Mouse (Mus musculus): ENCODE results near the gene Itpr3. TPM values are rescaled to one million over a fixed set of nuclear protein-coding genes. Genes with fewer than 3 reads are reported as not detected.

Gene Itpr3
- polyA plus RNA-seq, 1 experiment, result not detected

GRCm38 (mm10) chr17:27061727-27062126, 4.6 kb downstream of the Itpr3 start:
- Histone ChIP-seq H3K4me1 (ENCODE audit: control insufficient read depth, insufficient read depth, low read length) (peaks cover 18% of the 10 kb centered on the region), H3K4me3 (ENCODE audit: insufficient read depth, low read depth, low read length) (no peak overlapping the region), H3K27ac (ENCODE audit: insufficient read depth, low read depth, low read length) (no peak overlapping the region)
- no peak for TF ChIP-seq POLR2A (IDR thresholded peaks at IDR 0.05; ENCODE audit: insufficient read depth, low read depth, low read length)
- WGBS, result 93% methylated on average over 3 of the region's 3 CpGs

- TF ChIP-seq POLR2A (IDR thresholded peaks at IDR 0.05; ENCODE audit: insufficient read depth, low read depth, low read length) (no peak), CTCF (IDR thresholded peaks at IDR 0.05; ENCODE audit: insufficient read depth, low read depth, low read length) (no peak)
- H3K4me1 ChIP-seq (ENCODE audit: control insufficient read depth, insufficient read depth, low read length), result peaks cover 10% of the 10 kb centered on the region
- WGBS, result 93% methylated on average over 7 of the region's 7 CpGs
Observed at GRCm38 (mm10) chr17:27062684-27063083, 5.6 kb downstream of the Itpr3 start.

GRCm38 (mm10) chr17:27063717-27064116, 6.6 kb downstream of the Itpr3 start:
- Histone ChIP-seq H3K4me3 (ENCODE audit: insufficient read depth, low read depth, low read length) (no peak overlapping the region), H3K4me1 (ENCODE audit: control insufficient read depth, insufficient read depth, low read length) (peaks cover 9% of the 10 kb centered on the region; the same call in 1 of the 2 replicates), H3K27ac (ENCODE audit: insufficient read depth, low read depth, low read length) (no peak overlapping the region)
- TF ChIP-seq CTCF (IDR thresholded peaks at IDR 0.05; ENCODE audit: insufficient read depth, low read depth, low read length), result no peak
- no peak for TF ChIP-seq POLR2A (IDR thresholded peaks at IDR 0.05; ENCODE audit: insufficient read depth, low read depth, low read length)
- WGBS, result 61% methylated on average over 6 of the region's 6 CpGs

More at GRCm38 (mm10) chr17:27062684-27063083, 5.6 kb downstream of the Itpr3 start:
- no peak overlapping the region for H3K27ac ChIP-seq (ENCODE audit: insufficient read depth, low read depth, low read length)
- no peak overlapping the region for H3K4me3 ChIP-seq (ENCODE audit: insufficient read depth, low read depth, low read length)

GRCm38 (mm10) chr17:27064195-27064594, 7.1 kb downstream of the Itpr3 start:
- Histone ChIP-seq H3K4me3 (ENCODE audit: insufficient read depth, low read depth, low read length) (no peak overlapping the region), H3K27ac (ENCODE audit: insufficient read depth, low read depth, low read length) (no peak overlapping the region), H3K4me1 (ENCODE audit: control insufficient read depth, insufficient read depth, low read length) (peaks cover 7% of the 10 kb centered on the region; the same call in 1 of the 2 replicates)
- WGBS, result 86% methylated on average over 2 of the region's 2 CpGs
- TF ChIP-seq POLR2A (IDR thresholded peaks at IDR 0.05; ENCODE audit: insufficient read depth, low read depth, low read length) (no peak), CTCF (IDR thresholded peaks at IDR 0.05; ENCODE audit: insufficient read depth, low read depth, low read length) (no peak)

- 90% methylated on average over 7 of the region's 7 CpGs for WGBS
- TF ChIP-seq POLR2A (IDR thresholded peaks at IDR 0.05; ENCODE audit: insufficient read depth, low read depth, low read length), result no peak
- no peak for TF ChIP-seq CTCF (IDR thresholded peaks at IDR 0.05; ENCODE audit: insufficient read depth, low read depth, low read length)
- Histone ChIP-seq H3K4me1 (ENCODE audit: control insufficient read depth, insufficient read depth, low read length) (peaks cover 7% of the 10 kb centered on the region; the same call in 1 of the 2 replicates), H3K27ac (ENCODE audit: insufficient read depth, low read depth, low read length) (no peak overlapping the region), H3K4me3 (ENCODE audit: insufficient read depth, low read depth, low read length) (no peak overlapping the region)
Observed at GRCm38 (mm10) chr17:27066065-27066464, 9.0 kb downstream of the Itpr3 start.

- Histone ChIP-seq H3K4me1 (ENCODE audit: control insufficient read depth, insufficient read depth, low read length) (peaks cover 2% of the 10 kb centered on the region), H3K27ac (ENCODE audit: insufficient read depth, low read depth, low read length) (no peak overlapping the region), H3K4me3 (ENCODE audit: insufficient read depth, low read depth, low read length) (no peak overlapping the region)
- TF ChIP-seq CTCF (IDR thresholded peaks at IDR 0.05; ENCODE audit: insufficient read depth, low read depth, low read length), result no peak
- WGBS, result 79% methylated on average over 5 of the region's 5 CpGs
Observed at GRCm38 (mm10) chr17:27069071-27069470, 12.0 kb downstream of the Itpr3 start.

- TF ChIP-seq CTCF (IDR thresholded peaks at IDR 0.05; ENCODE audit: insufficient read depth, low read depth, low read length) (no peak), POLR2A (IDR thresholded peaks at IDR 0.05; ENCODE audit: insufficient read depth, low read depth, low read length) (no peak)
- 94% methylated on average over 7 of the region's 7 CpGs for WGBS
- Histone ChIP-seq H3K4me1 (ENCODE audit: control insufficient read depth, insufficient read depth, low read length) (peaks cover 5% of the 10 kb centered on the region), H3K27ac (ENCODE audit: insufficient read depth, low read depth, low read length) (no peak overlapping the region), H3K4me3 (ENCODE audit: insufficient read depth, low read depth, low read length) (no peak overlapping the region)
Observed at GRCm38 (mm10) chr17:27070913-27071312, 13.8 kb downstream of the Itpr3 start.

- Histone ChIP-seq H3K27ac (ENCODE audit: insufficient read depth, low read depth, low read length) (no peak overlapping the region), H3K4me3 (ENCODE audit: insufficient read depth, low read depth, low read length) (no peak overlapping the region), H3K4me1 (ENCODE audit: control insufficient read depth, insufficient read depth, low read length) (peaks cover 5% of the 10 kb centered on the region)
- TF ChIP-seq POLR2A (IDR thresholded peaks at IDR 0.05; ENCODE audit: insufficient read depth, low read depth, low read length) (no peak), CTCF (IDR thresholded peaks at IDR 0.05; ENCODE audit: insufficient read depth, low read depth, low read length) (no peak)
- 53% methylated on average over 6 of the region's 6 CpGs for WGBS
Observed at GRCm38 (mm10) chr17:27071630-27072029, 14.5 kb downstream of the Itpr3 start.

GRCm38 (mm10) chr17:27072363-27072762, 15.3 kb downstream of the Itpr3 start:
- 91% methylated on average over 8 of the region's 8 CpGs for WGBS
- H3K4me3 ChIP-seq (ENCODE audit: insufficient read depth, low read depth, low read length), result no peak overlapping the region
- H3K27ac ChIP-seq (ENCODE audit: insufficient read depth, low read depth, low read length), result no peak overlapping the region
- peaks cover 5% of the 10 kb centered on the region for H3K4me1 ChIP-seq (ENCODE audit: control insufficient read depth, insufficient read depth, low read length)
- TF ChIP-seq POLR2A (IDR thresholded peaks at IDR 0.05; ENCODE audit: insufficient read depth, low read depth, low read length), result no peak
- no peak for TF ChIP-seq CTCF (IDR thresholded peaks at IDR 0.05; ENCODE audit: insufficient read depth, low read depth, low read length)

GRCm38 (mm10) chr17:27073126-27073525, 16.0 kb downstream of the Itpr3 start:
- Histone ChIP-seq H3K4me1 (ENCODE audit: control insufficient read depth, insufficient read depth, low read length) (peaks cover 5% of the 10 kb centered on the region), H3K27ac (ENCODE audit: insufficient read depth, low read depth, low read length) (no peak overlapping the region), H3K4me3 (ENCODE audit: insufficient read depth, low read depth, low read length) (no peak overlapping the region)
- no peak for TF ChIP-seq CTCF (IDR thresholded peaks at IDR 0.05; ENCODE audit: insufficient read depth, low read depth, low read length)
- no peak for TF ChIP-seq POLR2A (IDR thresholded peaks at IDR 0.05; ENCODE audit: insufficient read depth, low read depth, low read length)
- 66% methylated on average over 5 of the region's 5 CpGs for WGBS

All from olfactory bulb, adult 2 months (tissue).